Mouse (Mus musculus) lung, adult 2 months (tissue): ENCODE measurements around the gene Hikeshi.

Source experiments
- CTCF ChIP-seq: fragments of 200-500 bp; IDR thresholded peaks from 2 replicates; pipeline ENCODE4 v1.5.1; 2011; ENCODE audit warnings: mild to moderate bottlenecking, low read length, control low read depth; ENCODE audit not compliant: insufficient read depth
- POLR2A ChIP-seq: fragments of 200-500 bp; IDR thresholded peaks from 2 replicates; pipeline ENCODE4 v1.6.1; 2011; ENCODE audit warnings: low read depth, mild to moderate bottlenecking, control low read depth, low read length, borderline replicate concordance; ENCODE audit errors: extremely low read depth

DNA sequence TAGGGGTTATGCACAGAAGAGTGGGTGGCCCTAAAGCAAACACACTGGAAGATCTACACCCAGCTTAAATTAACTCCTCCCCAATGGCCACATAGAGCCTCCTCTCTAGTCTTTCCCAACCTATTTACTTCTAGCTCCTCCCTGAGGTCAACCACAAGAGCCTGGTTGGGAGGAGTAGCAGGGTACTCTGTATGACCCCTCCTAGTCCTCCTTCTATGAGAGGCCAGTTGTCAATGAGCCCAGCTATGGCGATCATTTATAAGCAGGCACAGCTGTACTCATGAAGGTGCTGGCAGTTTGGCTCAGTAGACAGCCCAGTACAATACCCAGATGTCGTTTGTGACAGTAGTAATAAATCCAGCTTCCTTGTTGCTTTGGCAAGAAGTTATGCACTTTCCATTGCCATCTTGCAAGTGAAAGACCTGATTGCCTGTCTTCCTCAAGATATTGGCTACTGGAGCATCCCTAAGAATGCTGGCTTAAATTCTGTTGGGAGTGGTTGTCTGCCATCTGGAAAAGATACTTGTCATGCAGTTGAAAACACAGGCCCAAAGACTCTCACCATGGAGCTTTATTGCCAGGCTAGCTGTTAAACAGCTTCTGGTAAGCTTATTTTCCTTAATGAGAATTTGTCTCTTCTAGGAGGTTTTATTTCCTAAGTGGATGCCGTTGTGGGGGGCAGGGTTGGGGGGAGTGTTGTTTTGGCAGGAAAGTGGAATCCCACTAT lies 27.4 kb downstream of the Hikeshi start:
- TF ChIP-seq CTCF (no peak), POLR2A (no peak)
